ENCODE assay signal across 8 mouse cellular contexts in genomic region chr11:120039581-120039980, GRCm38 (mm10). TPM values are rescaled to one million over a fixed set of nuclear protein-coding genes. Genes with fewer than 3 reads are reported as not detected.
DNase-seq lines count a peak whose midpoint lies in the region; ATAC-seq and TF ChIP-seq lines count a peak whose summit lies in the region.
"Had no signal": no experiment of that assay in that cellular context is flagged by ENCODE, and none has a peak within 500 bp of the region (broad histone marks: within the 10 kb centered on the region; RNA-seq: fewer than 3 reads in every experiment).

No protein-coding gene starts in this region.

- no peaks in the 10 kb centered on the region for H3K27me3 ChIP-seq in midbrain, embryonic 13.5 days
- H3K27me3 ChIP-seq in midbrain, embryonic 14.5 days (ENCODE audit: control insufficient read depth, insufficient read depth, low read length), result no peaks in the 10 kb centered on the region
- H3K27me3 ChIP-seq in heart, adult 2 months (ENCODE audit: control insufficient read depth, insufficient read depth, low read length), result no peaks in the 10 kb centered on the region
- no peaks in the 10 kb centered on the region for H3K27me3 ChIP-seq in kidney, postnatal 0 days (ENCODE audit: insufficient read depth, low read length)
- no peaks in the 10 kb centered on the region for H3K27me3 ChIP-seq in stomach, embryonic 15.5 days (replicated peaks)
- H3K27me3 ChIP-seq: midbrain, embryonic 12.5 days had no signal

- no peak for TF ChIP-seq CTCF in heart, adult 2 months (IDR thresholded peaks at IDR 0.05)
- TF ChIP-seq CTCF in kidney, postnatal 0 days (IDR thresholded peaks at IDR 0.05; ENCODE audit: low read depth), result no peak

- H3K4me3 ChIP-seq in midbrain, embryonic 13.5 days (replicated peaks), result no peak overlapping the region
- no peak overlapping the region for H3K4me3 ChIP-seq in midbrain, embryonic 14.5 days (replicated peaks; ENCODE audit: low read depth, low read length)
- H3K4me3 ChIP-seq in heart, adult 2 months, result no peak overlapping the region
- no peak overlapping the region for H3K4me3 ChIP-seq in kidney, postnatal 0 days (replicated peaks; ENCODE audit: low read depth, low read length)
- H3K4me3 ChIP-seq in stomach, embryonic 15.5 days (replicated peaks), result no peak overlapping the region
- H3K4me3 ChIP-seq: midbrain, embryonic 12.5 days had no signal

- no peak for ATAC-seq in midbrain, embryonic 13.5 days
- ATAC-seq in midbrain, embryonic 14.5 days (ENCODE audit: low FRiP score, low TSS enrichment), result no peak
- no peak for ATAC-seq in kidney, postnatal 0 days (replicated peaks; ENCODE audit: low FRiP score, low read depth)
- no peak for ATAC-seq in stomach, embryonic 15.5 days (ENCODE audit: insufficient read depth, low FRiP score, low read depth)

- H3K27ac ChIP-seq in midbrain, embryonic 13.5 days, result peak overlapping the region; percentile 30; the same call in 1 of the 2 replicates
- H3K27ac ChIP-seq in midbrain, embryonic 14.5 days (replicated peaks; ENCODE audit: low read depth, low read length), result no peak overlapping the region
- peak overlapping the region; percentile 85 for H3K27ac ChIP-seq in heart, adult 2 months
- peak overlapping the region; percentile 63; the same call in 1 of the 2 replicates for H3K27ac ChIP-seq in kidney, postnatal 0 days
- H3K27ac ChIP-seq in stomach, embryonic 15.5 days, result peak overlapping the region; percentile 44
- H3K27ac ChIP-seq: midbrain, embryonic 12.5 days had no signal

- H3K79me2 ChIP-seq in heart, adult 2 months (replicated peaks; ENCODE audit: control insufficient read depth, insufficient read depth, low read length), result no peaks in the 10 kb centered on the region

- intact Hi-C loops in heart, adult 2 months (cut with DNase I), result no loop called here

- no peak overlapping the region; the same call in 1 of the 2 replicates for H3K9ac ChIP-seq in midbrain, embryonic 13.5 days (replicated peaks)
- H3K9ac ChIP-seq in midbrain, embryonic 14.5 days (replicated peaks; ENCODE audit: low read length), result no peak overlapping the region
- no peak overlapping the region for H3K9ac ChIP-seq in heart, adult 2 months (ENCODE audit: low read depth, low read length)
- H3K9ac ChIP-seq in kidney, postnatal 0 days (ENCODE audit: low read depth, low read length), result no peak overlapping the region
- H3K9ac ChIP-seq in stomach, embryonic 15.5 days, result no peak overlapping the region
- H3K9ac ChIP-seq: midbrain, embryonic 12.5 days had no signal

- H3K4me1 ChIP-seq in midbrain, embryonic 13.5 days (replicated peaks), result peaks cover 27% of the 10 kb centered on the region
- H3K4me1 ChIP-seq in midbrain, embryonic 14.5 days (ENCODE audit: control insufficient read depth, insufficient read depth, low read length), result peaks cover 5% of the 10 kb centered on the region; the same call in 1 of the 2 replicates
- H3K4me1 ChIP-seq in heart, adult 2 months (ENCODE audit: control insufficient read depth, insufficient read depth, low read length), result peaks cover 26% of the 10 kb centered on the region
- peaks cover 8% of the 10 kb centered on the region; the same call in 1 of the 2 replicates for H3K4me1 ChIP-seq in kidney, postnatal 0 days (replicated peaks; ENCODE audit: insufficient read depth, low read length)
- 0 out of 2 replicates have a peak, but pooled peaks cover 2% of the 10 kb centered on the region for H3K4me1 ChIP-seq in stomach, embryonic 15.5 days
- H3K4me1 ChIP-seq: midbrain, embryonic 12.5 days had no signal

- 47% methylated on average over 4 of the region's 4 CpGs for WGBS in midbrain, embryonic 13.5 days
- WGBS in midbrain, embryonic 14.5 days, result 52% methylated on average over 4 of the region's 4 CpGs
- 7% methylated on average over 4 of the region's 4 CpGs for WGBS in heart, adult 2 months
- 15% methylated on average over 4 of the region's 4 CpGs for WGBS in kidney, postnatal 0 days
- WGBS in stomach, embryonic 15.5 days, result 34% methylated on average over 4 of the region's 4 CpGs

- no peak overlapping the region for H3K4me2 ChIP-seq in midbrain, embryonic 13.5 days (replicated peaks)
- H3K4me2 ChIP-seq in midbrain, embryonic 14.5 days (ENCODE audit: low read length), result no peak overlapping the region
- no peak overlapping the region for H3K4me2 ChIP-seq in kidney, postnatal 0 days (ENCODE audit: low read length)
- no peak overlapping the region for H3K4me2 ChIP-seq in stomach, embryonic 15.5 days
- H3K4me2 ChIP-seq: midbrain, embryonic 12.5 days had no signal

- no peak for DNase-seq in midbrain, embryonic 14.5 days
- peak; percentile 42 to 45 for DNase-seq in heart, adult 2 months
- no peak for DNase-seq in kidney, postnatal 0 days (ENCODE audit: low spot score)
- DNase-seq in gastrocnemius, postnatal 4 days (ENCODE audit: low spot score in 2 of 2), result no peak
- no peak for DNase-seq in adrenal gland, postnatal 25 days

- no peak for TF ChIP-seq EP300 in heart, adult 2 months (IDR thresholded peaks at IDR 0.05; ENCODE audit: insufficient read depth, low read depth, low read length)

- TF ChIP-seq POLR2A in heart, adult 2 months (IDR thresholded peaks at IDR 0.05; ENCODE audit: insufficient read depth, low read depth, low read length), result no peak

- no peaks in the 10 kb centered on the region for H3K9me3 ChIP-seq in midbrain, embryonic 13.5 days
- H3K9me3 ChIP-seq in midbrain, embryonic 14.5 days (ENCODE audit: control insufficient read depth, low read length), result no peaks in the 10 kb centered on the region
- H3K9me3 ChIP-seq in kidney, postnatal 0 days (replicated peaks; ENCODE audit: low read length), result no peaks in the 10 kb centered on the region
- H3K9me3 ChIP-seq in stomach, embryonic 15.5 days, result no peaks in the 10 kb centered on the region
- H3K9me3 ChIP-seq: midbrain, embryonic 12.5 days had no signal

- no peaks in the 10 kb centered on the region for H3K36me3 ChIP-seq in midbrain, embryonic 13.5 days
- H3K36me3 ChIP-seq in midbrain, embryonic 14.5 days (ENCODE audit: control insufficient read depth, insufficient read depth, low read length), result no peaks in the 10 kb centered on the region
- no peaks in the 10 kb centered on the region for H3K36me3 ChIP-seq in heart, adult 2 months (ENCODE audit: control insufficient read depth, insufficient read depth, low read length)
- no peaks in the 10 kb centered on the region for H3K36me3 ChIP-seq in kidney, postnatal 0 days (ENCODE audit: insufficient read depth, low read length)
- H3K36me3 ChIP-seq in stomach, embryonic 15.5 days, result no peaks in the 10 kb centered on the region
- H3K36me3 ChIP-seq: midbrain, embryonic 12.5 days had no signal

RNA-seq across cellular contexts. Expression of gene Aatk, which starts 7.4 kb away (rescaled TPM):
- 15.1 and 18.6 TPM in 2 replicates for polyA plus RNA-seq in midbrain, embryonic 13.5 days (2015; fragmentation: Nextera tagmentation; extraction: Ambion mirVana)
- polyA plus RNA-seq in midbrain, embryonic 14.5 days (2014; fragmentation: Nextera tagmentation; extraction: Ambion mirVana), result 34.6 and 36.1 TPM in 2 replicates
- total RNA-seq in heart, adult 2 months (2021), result 1 to 10 TPM; 3.6 to 4.7 TPM
- 10.3 and 12.1 TPM in 2 replicates for polyA plus RNA-seq in heart, adult 2 months (2012; rRNA removed)
- 1.4 TPM in 2 replicates for polyA plus RNA-seq in kidney, postnatal 0 days (2015; fragmentation: Nextera tagmentation; extraction: Ambion mirVana)
- polyA plus RNA-seq in stomach, embryonic 15.5 days (2015; fragmentation: Nextera tagmentation; extraction: Ambion mirVana), result 3.8 and 4.5 TPM in 2 replicates
- 10 to 100 TPM; 25.9 to 29.2 TPM for total RNA-seq in gastrocnemius, postnatal 4 days (2021)
- total RNA-seq in adrenal gland, postnatal 25 days (2021), result 11.8 and 15.5 TPM in 2 replicates

RNA-seq across cellular contexts. Expression of gene Cep131, which starts 47.0 kb away (rescaled TPM):
- 29.3 and 37.9 TPM in 2 replicates for polyA plus RNA-seq in midbrain, embryonic 13.5 days (2015; fragmentation: Nextera tagmentation; extraction: Ambion mirVana)
- polyA plus RNA-seq in midbrain, embryonic 14.5 days (2014; fragmentation: Nextera tagmentation; extraction: Ambion mirVana), result 27.6 and 31.9 TPM in 2 replicates
- 10 to 100 TPM in 1 of 2 experiments, 1 to 10 TPM in 1; 9.3 to 10.7 TPM for total RNA-seq in heart, adult 2 months (2021)
- 3.7 and 6.5 TPM in 2 replicates for polyA plus RNA-seq in heart, adult 2 months (2012; rRNA removed)
- polyA plus RNA-seq in kidney, postnatal 0 days (2015; fragmentation: Nextera tagmentation; extraction: Ambion mirVana), result 14.3 and 15.5 TPM in 2 replicates
- polyA plus RNA-seq in stomach, embryonic 15.5 days (2015; fragmentation: Nextera tagmentation; extraction: Ambion mirVana), result 21.6 and 25.1 TPM in 2 replicates
- total RNA-seq in gastrocnemius, postnatal 4 days (2021), result 10 to 100 TPM; 22.5 to 24.4 TPM
- 194 and 411 TPM in 2 replicates for total RNA-seq in adrenal gland, postnatal 25 days (2021)

RNA-seq across cellular contexts. Expression of gene Tepsin, which starts 59.0 kb away (rescaled TPM):
- polyA plus RNA-seq in midbrain, embryonic 13.5 days (2015; fragmentation: Nextera tagmentation; extraction: Ambion mirVana), result 19.9 and 20.9 TPM in 2 replicates
- 15.9 and 18.0 TPM in 2 replicates for polyA plus RNA-seq in midbrain, embryonic 14.5 days (2014; fragmentation: Nextera tagmentation; extraction: Ambion mirVana)
- 1 to 10 TPM; 6.1 to 6.3 TPM for total RNA-seq in heart, adult 2 months (2021)
- 19.1 and 22.8 TPM in 2 replicates for polyA plus RNA-seq in heart, adult 2 months (2012; rRNA removed)
- polyA plus RNA-seq in kidney, postnatal 0 days (2015; fragmentation: Nextera tagmentation; extraction: Ambion mirVana), result 10.8 and 12.1 TPM in 2 replicates
- 17.7 and 19.0 TPM in 2 replicates for polyA plus RNA-seq in stomach, embryonic 15.5 days (2015; fragmentation: Nextera tagmentation; extraction: Ambion mirVana)
- total RNA-seq in gastrocnemius, postnatal 4 days (2021), result 1 to 10 TPM; 8.7 to 9.6 TPM
- 17.1 and 18.1 TPM in 2 replicates for total RNA-seq in adrenal gland, postnatal 25 days (2021)

RNA-seq across cellular contexts. Expression of gene Ndufaf8, which starts 59.1 kb away (rescaled TPM):
- 59.2 and 63.7 TPM in 2 replicates for polyA plus RNA-seq in midbrain, embryonic 13.5 days (2015; fragmentation: Nextera tagmentation; extraction: Ambion mirVana)
- polyA plus RNA-seq in midbrain, embryonic 14.5 days (2014; fragmentation: Nextera tagmentation; extraction: Ambion mirVana), result 61.2 and 61.3 TPM in 2 replicates
- total RNA-seq in heart, adult 2 months (2021), result 10 to 100 TPM; 82.7 to 93.9 TPM
- polyA plus RNA-seq in heart, adult 2 months (2012; rRNA removed), result 35.5 and 51.0 TPM in 2 replicates
- polyA plus RNA-seq in kidney, postnatal 0 days (2015; fragmentation: Nextera tagmentation; extraction: Ambion mirVana), result 107 and 130 TPM in 2 replicates
- polyA plus RNA-seq in stomach, embryonic 15.5 days (2015; fragmentation: Nextera tagmentation; extraction: Ambion mirVana), result 81.5 and 83.1 TPM in 2 replicates
- total RNA-seq in gastrocnemius, postnatal 4 days (2021), result 10 to 100 TPM; 44.2 to 44.3 TPM
- 57.7 and 60.1 TPM in 2 replicates for total RNA-seq in adrenal gland, postnatal 25 days (2021)

Comparison
In these comparisons a context has a peak if more than half of its experiments do, and no peak if none do; other contexts are left out.
1. DNase-seq: peak in heart, adult 2 months (2 of 2); none in midbrain, embryonic 14.5 days (single experiment), kidney, postnatal 0 days (single experiment), gastrocnemius, postnatal 4 days (0 of 2) and adrenal gland, postnatal 25 days (single experiment).